Mouse (Mus musculus) left cerebral cortex, postnatal 25 days (tissue): ENCODE data around the gene Krtap14. TPM values are rescaled to one million over a fixed set of nuclear protein-coding genes. Genes with fewer than 3 reads are reported as not detected.

Experiments
- DNase-seq, 2 experiments: peaks; one replicate each; pipeline ENCODE4 v3.0.0; 2022; ENCODE audit warnings: low spot score in 2 of 2, mixed read lengths in 1 of 2
- intact Hi-C: fragments of 180-260 bp; cut with DNase I; formaldehyde crosslinking; loops from one replicate; pipeline ENCODE4 v1.15.1; 2025
- total RNA-seq, 2 experiments: library from RNA; stranded (reverse); gene quantifications; 2 replicates each; pipeline ENCODE4 v1.2.3; 2021

Krtap14 gene
- total RNA-seq = not detected

DNA sequence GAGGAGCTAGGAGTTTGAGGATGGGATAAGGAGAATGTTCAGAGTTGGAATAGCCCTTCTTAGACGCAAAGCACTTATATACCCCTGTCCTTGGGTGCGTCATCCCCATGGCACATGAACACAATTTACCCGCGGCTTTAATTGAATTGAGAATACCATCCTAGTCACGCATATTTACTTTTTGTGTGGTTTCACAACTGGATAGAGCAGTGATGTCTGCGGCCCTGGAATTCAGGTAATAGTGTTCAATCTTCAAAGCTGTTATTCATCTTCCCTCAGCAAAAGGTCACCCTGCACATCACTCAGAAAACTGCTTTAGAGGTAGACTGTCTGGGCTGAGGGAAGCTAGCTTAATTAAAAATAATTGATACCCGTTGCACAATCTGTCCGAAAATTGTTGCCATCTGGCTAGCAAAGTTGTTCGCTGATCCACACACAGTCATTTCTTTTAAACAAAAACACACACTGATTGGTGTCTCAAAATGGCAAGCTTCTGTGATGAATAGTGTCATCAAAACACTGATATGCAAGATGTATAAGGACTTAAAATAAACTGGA lies at the start of gene Krtap14:
TSS of gene Krtap14 (minus strand) at position 51 of the 558 bp plus-strand sequence.
- DNase-seq = no peak
- intact Hi-C loops = no loop called here

DNA sequence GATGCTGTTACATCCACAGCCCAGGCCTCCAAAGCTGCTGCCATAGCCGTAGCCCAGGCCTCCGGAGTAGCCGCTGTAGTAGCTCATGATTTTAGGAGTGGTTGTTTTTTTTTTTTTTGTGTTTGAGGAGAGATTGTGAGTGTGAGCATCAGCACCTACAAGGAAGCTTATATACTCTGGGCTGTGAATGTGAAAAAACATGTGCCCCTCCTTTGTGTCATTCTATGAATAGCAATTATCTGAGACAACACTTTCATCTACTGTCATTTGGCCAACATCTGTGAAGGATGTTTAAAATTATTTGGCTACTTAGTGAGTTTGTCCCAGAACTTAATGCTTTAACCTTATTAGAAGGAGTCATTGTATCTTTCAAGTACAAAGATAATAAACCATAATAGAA lies 48.2 kb upstream of the Krtap14 start, which contains the start of gene Krtap19-2:
TSS of gene Krtap19-2 (minus strand) at position 101 of the 400 bp plus-strand sequence.
- intact Hi-C loops = no loop called here
- DNase-seq = no peak

DNA sequence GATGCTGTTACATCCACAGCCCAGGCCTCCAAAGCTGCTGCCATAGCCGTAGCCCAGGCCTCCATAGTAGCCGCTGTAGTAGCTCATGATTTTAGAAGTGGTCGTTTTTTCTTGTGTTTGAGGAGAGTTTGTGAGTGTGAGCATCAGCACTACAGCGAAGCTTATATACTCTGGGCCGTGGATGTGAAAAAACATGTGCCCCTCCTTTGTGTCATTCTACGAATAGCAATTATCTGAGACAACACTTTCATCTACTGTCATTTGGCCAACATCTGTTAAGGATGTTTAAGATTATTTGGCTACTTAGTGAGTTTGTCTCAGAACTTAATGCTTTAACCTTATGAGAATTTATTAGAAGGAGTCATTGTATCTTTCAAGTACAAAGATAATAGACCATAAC lies 43.4 kb upstream of the Krtap14 start, which contains the start of gene Krtap19-1:
TSS of gene Krtap19-1 (minus strand) at position 101 of the 400 bp plus-strand sequence.
- no peak for DNase-seq
- intact Hi-C loops = no loop called here

DNA sequence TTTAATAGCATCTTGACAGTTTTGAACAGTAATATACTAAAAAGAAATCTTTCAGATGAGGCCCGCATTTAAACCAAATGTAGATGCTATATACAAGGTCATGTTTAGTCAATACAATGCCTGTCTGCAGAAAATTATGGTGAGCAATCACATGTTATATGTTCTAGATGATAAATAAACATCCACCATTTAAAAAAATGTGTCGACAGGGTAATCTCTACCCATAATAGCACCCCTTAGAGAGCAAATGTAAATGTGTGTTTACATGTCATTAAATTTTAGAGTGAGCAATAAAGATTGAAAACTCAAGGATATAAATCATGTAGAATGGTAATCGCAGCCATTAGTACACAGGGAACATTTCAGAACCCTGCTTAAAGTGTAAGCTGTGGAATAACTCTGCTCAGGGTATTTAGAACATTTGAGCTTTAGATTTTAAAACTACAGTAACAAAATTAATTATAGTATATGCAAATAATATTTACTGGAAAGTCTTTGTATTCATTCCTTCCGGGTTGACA lies 39.0 kb upstream of the Krtap14 start:
- DNase-seq = no peak
- intact Hi-C loops = no loop called here

DNA sequence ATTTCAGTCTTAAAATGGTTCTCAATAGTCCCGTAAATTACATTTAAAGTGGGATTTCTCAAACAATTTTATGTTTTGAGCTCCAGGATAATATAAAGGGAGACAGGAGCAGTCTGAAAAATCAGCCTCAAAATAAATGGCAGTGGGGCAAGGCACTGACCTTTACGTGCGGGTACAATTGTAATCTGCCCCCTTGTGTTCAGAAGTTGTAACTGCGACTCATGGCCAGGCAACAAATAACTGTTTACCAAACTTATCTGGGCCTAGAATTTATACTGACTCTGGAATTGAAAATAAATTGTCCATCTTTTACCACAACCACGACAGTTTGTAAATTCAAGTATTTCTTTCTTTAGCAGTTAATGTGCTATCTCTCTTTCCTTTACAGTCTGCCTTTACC lies 25.5 kb upstream of the Krtap14 start:
- intact Hi-C loops = no loop called here
- DNase-seq = no peak

DNA sequence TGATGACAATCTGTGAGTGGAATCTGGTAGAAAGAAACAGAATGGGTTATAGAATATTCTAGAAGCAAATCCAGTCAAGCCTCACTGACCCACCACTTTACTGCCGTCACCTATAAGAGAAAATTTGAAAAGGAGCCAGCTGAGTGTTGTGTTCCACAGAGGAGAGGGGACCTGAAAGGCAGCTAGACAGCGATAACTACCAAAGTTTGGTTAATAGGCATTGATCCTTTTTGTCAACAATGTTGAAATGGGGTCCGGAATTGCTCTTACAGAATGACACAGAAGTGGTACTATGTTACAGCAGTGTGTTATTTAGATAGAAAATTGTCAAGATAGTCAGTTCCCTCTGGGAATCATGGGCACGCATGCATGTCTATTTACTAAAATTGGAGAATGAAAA lies 22.6 kb upstream of the Krtap14 start:
- DNase-seq = no peak
- intact Hi-C loops = no loop called here

DNA sequence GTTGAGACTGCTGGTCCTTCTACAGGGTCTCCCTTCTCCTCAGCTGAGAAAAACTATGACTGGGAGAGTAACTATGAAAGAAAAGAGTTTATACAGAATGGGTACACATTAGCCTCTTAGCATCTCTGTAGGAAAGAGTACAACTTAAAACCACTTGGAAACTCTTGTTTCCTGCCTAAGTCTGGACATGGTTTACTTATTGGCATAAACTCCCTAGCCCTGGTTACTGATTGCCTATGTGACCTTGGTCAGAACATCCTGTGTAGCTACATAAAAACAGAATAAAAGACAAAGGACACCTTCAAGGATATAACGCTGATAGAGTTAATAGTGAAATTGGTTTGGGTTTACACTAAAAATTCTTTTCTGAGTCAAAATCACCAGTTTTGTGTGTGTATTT lies 21.4 kb upstream of the Krtap14 start:
- no peak for DNase-seq
- intact Hi-C loops = no loop called here

DNA sequence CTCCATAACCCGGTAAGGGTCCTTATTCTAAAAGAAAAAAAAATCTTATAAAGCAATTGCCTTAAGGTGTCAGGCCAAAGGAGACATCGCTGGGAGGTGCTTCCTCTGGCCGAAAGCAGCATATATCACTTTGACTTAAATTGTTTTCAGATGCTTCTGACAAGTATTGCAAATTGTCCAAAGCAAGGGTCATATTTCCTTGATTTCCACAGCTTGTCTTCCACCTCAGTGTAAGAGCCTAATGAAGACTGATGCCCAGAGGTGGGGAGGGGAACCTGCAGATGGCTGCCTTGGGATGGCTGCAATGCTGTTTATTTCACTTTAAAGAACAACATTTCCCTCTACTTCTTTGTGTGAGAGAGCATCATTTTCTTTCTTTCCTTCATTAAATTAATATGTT lies 1.0 kb upstream of the Krtap14 start:
- intact Hi-C loops = no loop called here
- DNase-seq = no peak

DNA sequence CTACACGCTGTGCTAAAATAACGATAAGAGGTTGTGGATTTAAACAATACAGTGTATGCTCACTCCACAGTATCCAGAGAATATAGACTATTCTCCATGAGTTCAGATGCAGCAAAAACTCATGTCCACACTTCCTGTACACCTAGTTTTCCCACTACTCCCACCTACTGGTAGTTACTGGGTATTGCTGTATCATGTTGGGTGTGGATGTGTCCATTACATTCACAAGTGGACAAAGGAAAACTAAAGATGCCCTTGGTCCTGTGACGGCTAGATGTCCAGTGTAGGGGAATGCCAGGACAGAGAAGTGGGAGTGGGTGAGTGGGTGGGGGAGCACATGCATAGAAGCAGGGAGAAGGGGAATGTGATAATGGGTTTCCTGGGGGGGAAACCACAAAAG lies 2.2 kb downstream of the Krtap14 start:
- DNase-seq = peak; percentile 4 to 37
- intact Hi-C loops = loop anchor here (5.0 kb wide), 1 partner anchor 451 kb away; no protein-coding TSS in a partner anchor

DNA sequence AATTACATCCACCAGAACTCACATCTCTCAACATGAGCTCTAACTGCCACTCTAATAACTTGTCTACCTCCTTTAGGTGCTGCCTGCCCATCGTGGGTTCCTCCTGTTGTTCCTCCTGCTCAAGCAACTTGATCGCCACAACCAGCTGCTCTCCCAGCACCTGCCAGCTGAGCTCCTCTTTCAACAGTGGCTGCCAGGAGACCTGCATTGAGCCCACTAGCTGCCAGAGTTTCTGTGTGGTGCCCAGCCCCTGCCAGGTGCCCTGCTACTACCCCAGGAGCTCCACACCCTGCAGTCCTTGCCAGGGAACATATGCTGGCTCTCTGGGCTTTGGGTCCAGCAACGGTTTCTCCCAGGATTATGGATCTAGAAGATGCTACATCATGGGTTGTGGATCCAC lies 5.9 kb downstream of the Krtap14 start, which contains the start of gene Krtap15:
TSS of gene Krtap15 (plus strand) at position 150 of the 400 bp plus-strand sequence.
- intact Hi-C loops = loop anchor here (5.0 kb wide), 1 partner anchor 448 kb away; no protein-coding TSS in a partner anchor
- no peak for DNase-seq

DNA sequence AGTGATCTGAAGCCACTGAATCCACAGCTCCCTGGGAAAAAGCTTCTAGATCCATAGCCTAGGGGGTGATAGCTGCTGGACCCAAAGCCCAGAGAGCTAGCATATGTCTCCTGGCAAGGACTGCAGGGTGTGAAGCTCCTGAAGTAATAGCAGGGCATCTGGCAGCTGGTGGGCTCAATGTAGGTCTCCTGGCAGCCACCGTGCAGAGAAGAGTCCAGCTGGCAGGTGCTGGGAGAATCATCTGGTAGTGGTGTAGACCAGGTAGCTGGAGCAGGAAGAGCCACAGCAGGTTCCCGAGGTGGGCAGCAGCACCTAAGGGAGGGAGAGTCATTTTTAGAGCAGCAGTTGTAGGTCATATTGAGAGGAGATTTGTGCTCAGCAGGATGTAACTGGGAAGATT lies 14.1 kb downstream of the Krtap14 start, which contains the start of gene Gm20741:
TSS of gene Gm20741 (minus strand) at position 394 of the 400 bp plus-strand sequence.
- intact Hi-C loops = no loop called here
- DNase-seq = no peak

DNA sequence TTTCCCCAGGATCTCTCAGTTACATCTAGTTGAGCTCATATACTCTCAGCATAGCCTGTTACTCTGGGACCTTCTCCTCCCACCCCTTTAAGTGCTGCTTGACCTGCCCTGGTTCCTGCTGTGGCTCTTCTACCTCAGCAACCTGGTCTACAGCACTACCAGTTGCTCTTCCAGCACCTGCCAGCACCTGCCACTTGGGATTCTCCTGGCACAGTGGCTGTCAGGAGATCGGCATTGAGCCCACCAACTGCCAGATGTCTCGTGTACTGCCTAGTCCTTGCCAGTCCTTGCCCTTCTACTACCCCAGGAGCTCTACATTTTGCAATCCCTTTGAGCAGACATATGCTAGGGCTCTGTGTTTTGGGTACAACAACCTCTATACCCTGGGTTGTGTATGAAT lies 39.2 kb downstream of the Krtap14 start:
- intact Hi-C loops = no loop called here
- no peak for DNase-seq

DNA sequence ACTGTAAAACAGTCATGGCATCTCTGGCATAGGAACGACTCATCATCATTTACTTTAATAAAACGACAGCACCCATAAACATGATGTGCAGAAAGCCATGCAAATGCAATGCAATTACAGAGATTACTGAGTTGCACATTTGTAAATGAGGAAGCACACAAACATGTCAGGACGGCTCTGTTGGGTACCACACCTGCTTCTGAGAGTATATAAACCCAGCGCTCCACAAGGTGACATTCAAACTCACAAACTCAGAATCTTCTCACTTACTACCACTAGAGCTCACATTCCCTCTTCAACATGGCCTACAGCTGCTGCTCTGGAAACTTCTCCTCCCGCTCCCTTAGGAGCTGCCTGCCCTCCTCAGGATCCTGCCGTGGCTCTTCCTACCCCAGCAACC lies 48.3 kb downstream of the Krtap14 start, which contains the start of gene Gm5965:
TSS of gene Gm5965 (plus strand) at position 301 of the 400 bp plus-strand sequence.
- no peak for DNase-seq

DNA sequence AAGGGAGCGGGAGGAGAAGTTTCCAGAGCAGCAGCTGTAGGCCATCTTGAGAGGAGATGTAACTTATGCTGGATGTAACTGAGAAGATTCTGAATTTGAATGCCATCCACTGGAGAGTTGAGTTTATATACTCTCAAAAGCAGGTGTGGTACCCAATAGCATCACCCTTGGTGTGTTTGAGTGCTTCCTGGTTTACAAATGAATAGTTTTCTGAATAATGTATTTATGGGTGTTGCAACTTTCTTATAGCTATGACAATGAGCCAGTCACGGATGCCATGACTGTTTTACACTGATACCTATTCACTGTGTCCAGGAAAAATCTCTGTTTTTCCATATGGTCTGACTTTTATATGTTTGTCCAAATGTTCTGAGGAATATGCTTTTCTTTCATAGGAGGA lies 51.8 kb downstream of the Krtap14 start, which contains the start of gene 2310057N15Rik:
TSS of gene 2310057N15Rik (minus strand) at position 101 of the 400 bp plus-strand sequence.
- DNase-seq = no peak
- intact Hi-C loops = no loop called here

More for the DNA sequence above, 48.3 kb downstream of the Krtap14 start, which contains the start of gene Gm5965:
- intact Hi-C loops = no loop called here

Other genes with a start within 250 kb of the Krtap14 start
- gene Krtap24-1, start 213.9 kb downstream of the Krtap14 start, total RNA-seq = not detected
- not detected for gene 2310079G19Rik, start 198.5 kb downstream of the Krtap14 start, total RNA-seq
- not detected for gene Krtap26-1, start 178.3 kb downstream of the Krtap14 start, total RNA-seq
- not detected for gene Krtap27-1, start 154.5 kb downstream of the Krtap14 start, total RNA-seq
- not detected for gene 2310061N02Rik, start 118.2 kb downstream of the Krtap14 start, total RNA-seq
- not detected for gene Krtap13-1, start 97.3 kb downstream of the Krtap14 start, total RNA-seq
- gene Krtap13, start 74.5 kb downstream of the Krtap14 start, total RNA-seq = not detected
- not detected for gene 2310034C09Rik, start 67.3 kb downstream of the Krtap14 start, total RNA-seq
- gene 2310057N15Rik, start 51.9 kb downstream of the Krtap14 start, total RNA-seq = not detected
- not detected for gene Gm5965, start 48.2 kb downstream of the Krtap14 start, total RNA-seq
- not detected for gene Gm20741, start 13.9 kb downstream of the Krtap14 start, total RNA-seq
- gene Krtap15, start 5.9 kb downstream of the Krtap14 start, total RNA-seq = not detected
- gene Krtap19-1, start 43.3 kb upstream of the Krtap14 start, total RNA-seq = not detected
- gene Krtap19-2, start 48.1 kb upstream of the Krtap14 start, total RNA-seq = not detected
- not detected for gene Krtap19-3, start 51.9 kb upstream of the Krtap14 start, total RNA-seq
- gene Krtap19-4, start 58.9 kb upstream of the Krtap14 start, total RNA-seq = not detected
- gene Krtap19-5, start 70.3 kb upstream of the Krtap14 start, total RNA-seq = not detected
- not detected for gene Krtap19-9b, start 106.1 kb upstream of the Krtap14 start, total RNA-seq
- gene Krtap16-3, start 136.7 kb upstream of the Krtap14 start, total RNA-seq = not detected
- gene Krtap22-2, start 184.6 kb upstream of the Krtap14 start, total RNA-seq = not detected
- not detected for gene Gm10229, start 189.1 kb upstream of the Krtap14 start, total RNA-seq
- gene Krtap6-1, start 205.6 kb upstream of the Krtap14 start, total RNA-seq = not detected
- not detected for gene Gm10228, start 215.3 kb upstream of the Krtap14 start, total RNA-seq
- gene Krtap6-5, start 221.7 kb upstream of the Krtap14 start, total RNA-seq = not detected
- gene 1110025L11Rik, start 237.9 kb upstream of the Krtap14 start, total RNA-seq = not detected